Mouse (Mus musculus): Measurements from ENCODE around the gene Tulp4. TPM values are rescaled to one million over a fixed set of nuclear protein-coding genes. Genes with fewer than 3 reads are reported as not detected.

Gene Tulp4
- total and polyA plus RNA-seq, 2 experiments from 2014 or later, result 92.0 to 417 TPM

GRCm38 (mm10) chr17:6141344-6141743 lies 35.1 kb downstream of the Tulp4 start:
- no peak for TF ChIP-seq CTCF (IDR thresholded peaks at IDR 0.05; ENCODE audit: low read depth)
- DNase-seq, result no peak
- Histone ChIP-seq H3K27ac (ENCODE audit: low read depth, low read length) (no peak overlapping the region), H3K4me3 (ENCODE audit: low read depth, low read length) (no peak overlapping the region), H3K27me3 (ENCODE audit: insufficient read depth, low read length) (no peaks in the 10 kb centered on the region), H3K9ac (no peak overlapping the region), H3K9me3 (ENCODE audit: low read length) (no peaks in the 10 kb centered on the region), H3K4me1 (ENCODE audit: insufficient read depth) (no peaks in the 10 kb centered on the region), H3K36me3 (ENCODE audit: insufficient read depth) (peaks cover 10% of the 10 kb centered on the region; the same call in 1 of the 2 replicates), H3K4me2 (ENCODE audit: low read depth) (no peak overlapping the region)
- no peak for ATAC-seq
- 78% methylated on average over 2 of the region's 2 CpGs for WGBS

DNA sequence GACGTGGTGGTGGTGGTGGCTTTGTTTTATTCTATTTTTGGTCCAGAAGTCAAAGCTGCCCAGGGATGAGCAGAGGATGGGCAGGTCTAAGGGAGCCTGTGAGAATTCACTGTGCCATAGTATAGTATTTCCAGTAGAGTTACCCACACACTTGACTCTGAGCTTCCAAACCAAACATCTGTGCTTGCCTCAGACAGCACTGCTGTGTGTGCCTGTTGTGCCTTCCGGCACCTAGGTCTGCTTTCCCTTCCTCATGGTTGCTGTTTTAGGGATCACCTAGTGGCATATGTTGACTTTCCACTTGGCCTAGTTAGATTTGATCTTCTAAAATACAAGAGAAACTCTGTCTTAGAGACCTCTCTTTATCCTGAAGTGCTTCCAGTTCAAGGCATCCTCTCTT lies 39.0 kb downstream of the Tulp4 start:
- 0 out of 2 replicates have a peak, but pooled peaks cover 3% of the 10 kb centered on the region for H3K36me3 ChIP-seq (ENCODE audit: insufficient read depth)
- H3K27ac ChIP-seq (ENCODE audit: low read depth, low read length), result no peak overlapping the region
- H3K27me3 ChIP-seq (ENCODE audit: insufficient read depth, low read length), result no peaks in the 10 kb centered on the region
- TF ChIP-seq CTCF (IDR thresholded peaks at IDR 0.05; ENCODE audit: low read depth), result no peak
- no peaks in the 10 kb centered on the region for H3K9me3 ChIP-seq (ENCODE audit: low read length)
- H3K4me1 ChIP-seq (ENCODE audit: insufficient read depth), result no peaks in the 10 kb centered on the region
- no peak for DNase-seq
- no peak for ATAC-seq
- no peak overlapping the region for H3K9ac ChIP-seq
- WGBS, result 90% methylated on average over 2 of the region's 2 CpGs
- H3K4me2 ChIP-seq (ENCODE audit: low read depth), result no peak overlapping the region
- H3K4me3 ChIP-seq (ENCODE audit: low read depth, low read length), result no peak overlapping the region

DNA sequence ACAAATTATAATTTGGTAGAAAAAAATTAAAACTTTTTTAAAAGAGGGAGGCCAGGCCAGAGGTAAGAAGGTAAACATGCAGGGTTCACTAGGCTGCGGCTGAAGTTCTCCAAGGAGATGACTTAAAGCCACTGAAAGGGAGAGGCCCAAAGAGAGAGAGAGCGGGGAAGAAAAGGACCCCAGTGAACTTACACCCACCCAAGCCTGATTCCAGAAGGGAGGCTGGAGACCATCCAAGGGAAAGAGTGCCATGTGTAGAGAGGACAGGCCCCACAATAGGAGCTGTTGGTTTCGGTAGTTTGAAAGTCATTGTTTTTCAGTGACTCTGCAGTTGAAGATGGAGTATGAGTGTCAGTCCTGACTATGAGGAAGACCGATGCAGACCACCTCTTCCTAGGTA lies 46.7 kb downstream of the Tulp4 start:
- 92% methylated on average over 4 of the region's 4 CpGs for WGBS
- Histone ChIP-seq H3K4me2 (ENCODE audit: low read depth) (no peak overlapping the region), H3K36me3 (ENCODE audit: insufficient read depth) (no peaks in the 10 kb centered on the region), H3K9me3 (ENCODE audit: low read length) (no peaks in the 10 kb centered on the region), H3K27ac (ENCODE audit: low read depth, low read length) (no peak overlapping the region), H3K4me1 (ENCODE audit: insufficient read depth) (no peaks in the 10 kb centered on the region), H3K4me3 (ENCODE audit: low read depth, low read length) (no peak overlapping the region), H3K27me3 (ENCODE audit: insufficient read depth, low read length) (no peaks in the 10 kb centered on the region), H3K9ac (no peak overlapping the region)
- no peak for TF ChIP-seq CTCF (IDR thresholded peaks at IDR 0.05; ENCODE audit: low read depth)
- DNase-seq (no peak), ATAC-seq (no peak)

DNA sequence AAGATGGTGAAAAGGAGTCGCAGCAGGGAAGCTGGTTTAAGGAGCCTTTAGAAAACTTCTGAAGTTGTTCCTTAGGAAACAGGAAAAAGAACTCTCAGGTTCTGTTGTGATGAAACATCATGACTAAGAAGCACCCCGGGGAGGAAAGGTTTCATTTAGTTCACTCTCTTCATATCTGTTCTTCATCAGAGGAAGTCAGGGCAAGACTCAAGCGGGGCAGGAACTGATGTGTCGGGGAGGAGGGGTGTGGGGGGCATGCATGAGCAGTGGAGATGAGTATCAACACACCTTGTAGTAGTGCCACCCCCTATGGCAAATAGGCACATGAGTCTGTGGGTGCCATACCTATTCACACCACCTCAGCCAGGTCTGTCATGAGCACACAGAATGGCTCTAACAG lies 47.3 kb downstream of the Tulp4 start:
- 90% methylated on average over 4 of the region's 4 CpGs for WGBS
- no peak for TF ChIP-seq CTCF (IDR thresholded peaks at IDR 0.05; ENCODE audit: low read depth)
- Histone ChIP-seq H3K27ac (ENCODE audit: low read depth, low read length) (no peak overlapping the region), H3K36me3 (ENCODE audit: insufficient read depth) (no peaks in the 10 kb centered on the region), H3K9ac (no peak overlapping the region), H3K4me1 (ENCODE audit: insufficient read depth) (no peaks in the 10 kb centered on the region), H3K4me3 (ENCODE audit: low read depth, low read length) (no peak overlapping the region), H3K9me3 (ENCODE audit: low read length) (no peaks in the 10 kb centered on the region), H3K4me2 (ENCODE audit: low read depth) (no peak overlapping the region), H3K27me3 (ENCODE audit: insufficient read depth, low read length) (no peaks in the 10 kb centered on the region)
- ATAC-seq, result no peak
- no peak for DNase-seq

GRCm38 (mm10) chr17:6154366-6154765 lies 48.1 kb downstream of the Tulp4 start:
- Histone ChIP-seq H3K4me2 (ENCODE audit: low read depth) (no peak overlapping the region), H3K9ac (no peak overlapping the region), H3K27ac (ENCODE audit: low read depth, low read length) (no peak overlapping the region), H3K4me1 (ENCODE audit: insufficient read depth) (no peaks in the 10 kb centered on the region), H3K36me3 (ENCODE audit: insufficient read depth) (no peaks in the 10 kb centered on the region), H3K27me3 (ENCODE audit: insufficient read depth, low read length) (no peaks in the 10 kb centered on the region), H3K4me3 (ENCODE audit: low read depth, low read length) (no peak overlapping the region), H3K9me3 (ENCODE audit: low read length) (no peaks in the 10 kb centered on the region)
- WGBS, result 81% methylated on average over 4 of the region's 4 CpGs
- ATAC-seq (no peak), DNase-seq (no peak)
- no peak for TF ChIP-seq CTCF (IDR thresholded peaks at IDR 0.05; ENCODE audit: low read depth)

DNA sequence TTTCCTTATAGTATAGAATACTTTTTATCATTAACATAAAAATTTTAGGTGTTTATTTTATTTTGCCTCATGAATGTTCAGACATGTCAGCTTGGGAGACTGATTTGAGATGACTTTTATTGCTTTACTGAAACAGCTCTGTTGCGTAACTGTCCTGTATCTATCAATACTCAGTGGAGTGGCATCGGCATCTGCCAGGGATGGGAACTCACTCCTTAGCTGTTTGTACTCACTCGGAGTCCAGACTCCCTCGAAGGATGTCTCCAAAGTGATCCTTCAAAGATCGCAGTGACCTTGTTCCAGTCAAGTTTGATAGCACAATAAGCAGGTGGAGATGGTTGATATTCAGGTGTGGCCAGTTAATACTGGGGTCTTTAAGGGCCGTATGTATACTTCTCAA lies 54.3 kb downstream of the Tulp4 start:
- 93% methylated on average over 6 of the region's 6 CpGs for WGBS
- H3K4me2 ChIP-seq (ENCODE audit: low read depth), result no peak overlapping the region
- H3K4me1 ChIP-seq (ENCODE audit: insufficient read depth), result no peaks in the 10 kb centered on the region
- no peak for TF ChIP-seq CTCF (IDR thresholded peaks at IDR 0.05; ENCODE audit: low read depth)
- H3K4me3 ChIP-seq (ENCODE audit: low read depth, low read length), result no peak overlapping the region
- no peaks in the 10 kb centered on the region for H3K36me3 ChIP-seq (ENCODE audit: insufficient read depth)
- H3K27ac ChIP-seq (ENCODE audit: low read depth, low read length), result no peak overlapping the region
- H3K9me3 ChIP-seq (ENCODE audit: low read length), result no peaks in the 10 kb centered on the region
- ATAC-seq (no peak), DNase-seq (no peak)
- no peaks in the 10 kb centered on the region for H3K27me3 ChIP-seq (ENCODE audit: insufficient read depth, low read length)
- H3K9ac ChIP-seq, result no peak overlapping the region

- H3K4me2 ChIP-seq (ENCODE audit: low read depth), result no peak overlapping the region
- 80% methylated on average over 9 of the region's 9 CpGs for WGBS
- H3K4me3 ChIP-seq (ENCODE audit: low read depth, low read length), result no peak overlapping the region
- DNase-seq (no peak), ATAC-seq (no peak)
- H3K9me3 ChIP-seq (ENCODE audit: low read length), result no peaks in the 10 kb centered on the region
- no peaks in the 10 kb centered on the region for H3K36me3 ChIP-seq (ENCODE audit: insufficient read depth)
- TF ChIP-seq CTCF (IDR thresholded peaks at IDR 0.05; ENCODE audit: low read depth), result no peak
- H3K4me1 ChIP-seq (ENCODE audit: insufficient read depth), result no peaks in the 10 kb centered on the region
- H3K9ac ChIP-seq, result no peak overlapping the region
- no peak overlapping the region for H3K27ac ChIP-seq (ENCODE audit: low read depth, low read length)
- H3K27me3 ChIP-seq (ENCODE audit: insufficient read depth, low read length), result no peaks in the 10 kb centered on the region
Observed at GRCm38 (mm10) chr17:6161916-6162315, 55.7 kb downstream of the Tulp4 start.

DNA sequence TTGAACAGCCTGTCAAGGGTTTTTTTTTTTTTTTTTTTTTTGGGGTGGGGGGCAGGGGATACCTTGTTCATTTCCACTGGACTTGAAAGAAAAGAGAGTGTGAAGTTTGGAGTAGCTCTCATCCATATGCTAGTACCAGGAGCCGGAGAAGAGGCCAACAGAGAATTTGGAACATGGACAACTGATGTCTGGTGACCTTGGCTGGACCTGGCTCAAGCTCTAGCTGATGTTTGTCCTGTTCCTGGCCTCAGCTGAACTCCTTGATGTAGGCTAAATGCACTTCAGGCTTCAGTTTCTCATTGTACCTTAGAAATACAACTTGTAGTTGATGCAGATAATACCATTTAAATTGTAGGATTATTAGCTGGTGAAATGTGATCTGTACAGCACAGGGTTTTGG lies 56.5 kb downstream of the Tulp4 start:
- DNase-seq (no peak), ATAC-seq (no peak)
- no peaks in the 10 kb centered on the region for H3K36me3 ChIP-seq (ENCODE audit: insufficient read depth)
- H3K9me3 ChIP-seq (ENCODE audit: low read length), result no peaks in the 10 kb centered on the region
- H3K4me1 ChIP-seq (ENCODE audit: insufficient read depth), result no peaks in the 10 kb centered on the region
- 86% methylated on average over 1 of the region's 1 CpGs for WGBS
- no peak overlapping the region for H3K27ac ChIP-seq (ENCODE audit: low read depth, low read length)
- H3K9ac ChIP-seq, result no peak overlapping the region
- no peak for TF ChIP-seq CTCF (IDR thresholded peaks at IDR 0.05; ENCODE audit: low read depth)
- H3K4me3 ChIP-seq (ENCODE audit: low read depth, low read length), result no peak overlapping the region
- no peaks in the 10 kb centered on the region for H3K27me3 ChIP-seq (ENCODE audit: insufficient read depth, low read length)
- no peak overlapping the region for H3K4me2 ChIP-seq (ENCODE audit: low read depth)
